Mouse (Mus musculus) left cerebral cortex, postnatal 14 days (tissue): ENCODE results near the gene Rhbdf2. TPM values are rescaled to one million over a fixed set of nuclear protein-coding genes. Genes with fewer than 3 reads are reported as not detected.

Experiments
- DNase-seq, 2 experiments: peaks; one replicate each; pipeline ENCODE4 v3.0.0; 2021 to 2022; ENCODE audit warnings: low spot score in 2 of 2, mixed read lengths in 1 of 2
- intact Hi-C: fragments of 180-260 bp; cut with DNase I; formaldehyde crosslinking; loops from one replicate; pipeline ENCODE4 v1.15.1; 2025
- total RNA-seq, 2 experiments: library from RNA; stranded (reverse); gene quantifications; 2 replicates each; pipeline ENCODE4 v1.2.3; 2021

The Rhbdf2 gene
- total RNA-seq, 2 experiments from 2014 or later, result 1.5 to 1.9 TPM

- intact Hi-C loops, result no loop called here
- peak; percentile 44 to 59 for DNase-seq
Measured at GRCm38 (mm10) chr11:116572756-116573543, 53.9 kb downstream of the Rhbdf2 start.

DNA sequence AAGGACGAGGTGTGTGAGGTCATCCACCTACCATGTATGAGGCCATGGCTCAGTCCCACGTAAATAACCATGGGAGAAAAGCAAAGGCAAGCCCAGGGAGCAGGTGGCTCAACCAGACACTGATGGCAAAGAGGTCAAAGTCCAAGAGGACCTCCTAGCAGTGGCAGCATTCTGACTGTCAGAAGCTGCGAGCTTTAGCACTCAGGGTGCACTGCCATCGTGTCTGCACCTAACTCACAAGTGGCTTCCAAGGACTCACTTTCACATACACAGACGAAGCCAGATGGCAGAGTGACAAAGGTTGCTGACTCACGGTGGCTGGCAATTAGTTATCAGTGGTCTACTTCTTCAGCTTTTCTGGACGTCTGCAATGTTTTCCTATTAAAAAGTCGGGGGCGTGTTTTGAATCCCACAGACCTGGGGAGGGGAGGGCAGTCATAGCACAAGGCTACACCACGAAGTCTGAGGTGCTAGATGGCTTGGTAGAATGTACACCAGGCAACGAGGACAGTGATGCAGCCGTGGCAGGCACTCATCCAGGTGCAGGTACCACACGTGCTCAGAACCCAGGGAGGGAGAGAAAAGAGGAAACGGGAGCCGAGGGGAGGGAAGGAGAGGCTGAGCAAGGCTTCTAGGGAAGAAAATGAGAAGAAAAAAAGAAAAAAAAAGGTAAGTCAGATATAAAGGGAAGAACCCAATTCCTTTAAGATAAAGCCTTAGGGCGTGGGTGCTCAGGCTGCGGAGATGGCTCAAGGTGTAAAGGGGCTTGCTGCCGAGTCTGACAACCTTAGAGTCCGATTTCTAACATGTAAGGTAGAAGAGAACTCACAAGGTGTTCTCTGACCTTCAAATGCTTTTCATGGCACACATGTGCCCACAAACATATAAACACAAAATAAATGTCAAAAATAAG is 54.8 kb downstream of the Rhbdf2 start:
- DNase-seq, result no peak
- intact Hi-C loops, result no loop called here

DNA sequence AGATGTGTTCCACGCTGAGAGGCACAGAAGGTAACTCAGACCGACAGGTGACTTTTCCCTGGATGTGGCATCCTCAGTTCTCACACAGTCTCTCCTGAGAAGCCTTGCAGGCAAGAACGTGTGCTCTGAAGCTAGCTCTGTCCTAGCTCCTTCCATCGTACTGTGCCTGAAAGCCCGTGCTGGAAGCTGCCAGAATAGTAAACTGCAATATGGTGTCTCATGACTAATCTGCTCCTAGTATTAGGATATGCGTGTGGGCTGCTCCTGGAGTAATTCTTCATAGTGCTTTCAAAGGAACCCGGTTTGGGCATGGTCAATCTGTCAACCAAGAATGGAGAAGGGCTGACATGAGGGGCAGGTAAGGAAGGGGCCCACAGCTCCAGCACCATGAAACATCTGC is 56.0 kb downstream of the Rhbdf2 start:
- intact Hi-C loops, result no loop called here
- DNase-seq, result no peak

DNA sequence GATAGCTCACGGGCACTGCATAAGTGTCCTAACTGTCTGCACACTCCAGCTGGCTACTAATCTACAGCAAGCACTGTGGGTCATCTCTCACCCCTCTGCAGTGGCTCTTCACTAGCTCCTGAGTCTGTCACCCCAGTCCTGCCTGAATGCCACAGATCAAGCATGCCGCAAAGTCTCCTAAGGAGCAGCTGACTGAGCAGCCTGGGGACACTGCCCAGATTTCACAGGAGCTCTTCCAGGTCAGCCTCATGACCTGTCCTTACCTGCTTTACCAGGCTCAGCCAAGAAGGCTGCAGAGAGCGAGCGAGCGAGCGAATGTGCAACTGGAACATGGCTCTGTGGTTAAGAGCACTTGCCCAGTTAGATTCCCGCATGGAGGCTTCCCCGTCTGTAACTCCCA is 59.3 kb downstream of the Rhbdf2 start:
- intact Hi-C loops, result no loop called here
- DNase-seq, result no peak

- intact Hi-C loops, result no loop called here
- DNase-seq, result no peak
Measured at GRCm38 (mm10) chr11:116565283-116566041, 61.4 kb downstream of the Rhbdf2 start.

- intact Hi-C loops, result no loop called here
- no peak for DNase-seq
Measured at GRCm38 (mm10) chr11:116556308-116556707, 70.5 kb downstream of the Rhbdf2 start.

- intact Hi-C loops, result no loop called here
- no peak for DNase-seq
Measured at GRCm38 (mm10) chr11:116555572-116555971, 71.2 kb downstream of the Rhbdf2 start.

GRCm38 (mm10) chr11:116554171-116554878 is 72.5 kb downstream of the Rhbdf2 start:
- DNase-seq, result peak in 1 of 2 experiments; percentile 58
- intact Hi-C loops, result loop anchor here (5.0 kb wide), 1 partner anchor 73 kb away; the partner anchor contains the start of gene Rhbdf2

- DNase-seq, result peak in 1 of 2 experiments; percentile 64
- intact Hi-C loops, result loop anchor here (5.0 kb wide), 1 partner anchor 75 kb away; the partner anchor contains the start of gene Rhbdf2
Measured at GRCm38 (mm10) chr11:116552194-116552593, 74.6 kb downstream of the Rhbdf2 start.

DNA sequence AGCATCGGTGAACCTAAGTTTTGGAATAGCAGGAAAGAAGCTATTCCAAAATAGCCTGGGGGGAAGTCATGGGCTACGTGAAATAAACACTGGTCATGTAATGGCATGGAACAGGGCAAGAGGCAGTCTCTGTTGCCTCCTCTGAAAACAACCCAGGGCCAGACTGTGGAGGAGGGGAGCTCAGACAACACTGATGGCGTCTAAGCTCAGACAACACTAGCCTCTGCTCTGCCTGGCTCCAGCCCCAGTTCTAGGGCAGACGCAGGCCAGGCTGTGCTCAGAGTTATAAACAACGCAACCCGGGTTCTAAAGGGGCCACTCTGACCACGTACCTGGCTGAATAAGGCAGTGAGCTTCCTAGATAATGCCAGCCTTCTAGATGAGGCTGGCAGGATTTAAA is 76.1 kb downstream of the Rhbdf2 start:
- intact Hi-C loops, result loop anchor here (5.0 kb wide), 1 partner anchor 77 kb away; the partner anchor contains the start of gene Rhbdf2
- no peak for DNase-seq

- intact Hi-C loops, result loop anchor here (5.0 kb wide), 1 partner anchor 78 kb away; the partner anchor contains the start of gene Rhbdf2
- DNase-seq, result no peak
Measured at GRCm38 (mm10) chr11:116549273-116550038, 77.4 kb downstream of the Rhbdf2 start.

DNA sequence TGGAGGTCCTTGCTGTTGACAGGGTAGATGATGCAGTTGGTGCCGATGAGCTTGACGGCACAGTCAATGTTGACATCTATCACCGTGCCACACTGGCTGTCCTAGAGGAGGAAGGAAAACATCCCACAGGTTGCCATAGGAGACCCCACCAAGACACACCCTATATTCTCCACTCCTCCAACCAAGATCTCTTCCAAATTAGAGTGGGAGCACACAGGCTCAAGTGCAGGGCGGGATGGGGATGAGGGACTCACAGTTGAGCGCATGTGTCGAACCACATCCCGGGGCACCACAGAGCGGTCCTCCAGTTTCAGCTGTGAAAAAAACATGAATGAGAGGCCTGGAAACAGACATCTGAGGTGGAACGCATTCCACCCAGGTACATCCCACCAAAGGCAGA is 78.0 kb downstream of the Rhbdf2 start:
- intact Hi-C loops, result no loop called here
- no peak for DNase-seq

Other genes starting within 250 kb of the Rhbdf2 start
- gene Rnf157, start 214.0 kb downstream of the Rhbdf2 start, total RNA-seq, result 100 to 1,000 TPM; 228 to 235 TPM
- gene Ubald2, start 192.9 kb downstream of the Rhbdf2 start, total RNA-seq, result 10 to 100 TPM; 30.1 to 32.0 TPM
- not detected for gene Qrich2, start 160.8 kb downstream of the Rhbdf2 start, total RNA-seq
- gene Prpsap1, start 132.8 kb downstream of the Rhbdf2 start, total RNA-seq, result 10 to 100 TPM; 70.6 to 82.9 TPM
- gene Sphk1, start 96.1 kb downstream of the Rhbdf2 start, total RNA-seq, result 1 to 10 TPM; 4.7 to 5.9 TPM
- gene Ube2o, start 45.6 kb downstream of the Rhbdf2 start, total RNA-seq, result 100 to 1,000 TPM; 134 to 139 TPM
- gene Aanat, start 40.6 kb downstream of the Rhbdf2 start, total RNA-seq, result under 1 TPM; 0.34 to 0.35 TPM
- 1 to 10 TPM; 2.8 to 3.0 TPM for gene Prcd, start 26.5 kb upstream of the Rhbdf2 start, total RNA-seq
- 10 to 100 TPM; 26.7 to 34.7 TPM for gene Cygb, start 27.3 kb upstream of the Rhbdf2 start, total RNA-seq
- not detected for gene St6galnac1, start 148.5 kb upstream of the Rhbdf2 start, total RNA-seq
- gene Mxra7, start 201.0 kb upstream of the Rhbdf2 start, total RNA-seq, result 10 to 100 TPM; 14.9 to 15.9 TPM
- 10 to 100 TPM; 25.8 to 28.4 TPM for gene Mettl23, start 216.3 kb upstream of the Rhbdf2 start, total RNA-seq
- 10 to 100 TPM; 25.4 to 30.2 TPM for gene Jmjd6, start 216.4 kb upstream of the Rhbdf2 start, total RNA-seq
- 10 to 100 TPM; 36.9 to 45.9 TPM for gene Mfsd11, start 225.4 kb upstream of the Rhbdf2 start, total RNA-seq
- 100 to 1,000 TPM; 161 to 168 TPM for gene Srsf2, start 226.1 kb upstream of the Rhbdf2 start, total RNA-seq